Mouse (Mus musculus) heart, embryonic 10.5 days (tissue): ENCODE data around the gene Sfrp4. TPM values are rescaled to one million over a fixed set of nuclear protein-coding genes. Genes with fewer than 3 reads are reported as not detected.
"Not testable (repeated sequence)": the region's sequence is repeated elsewhere in the genome, so short reads cannot be mapped to it uniquely, and the experiment has no call there.

Source experiments
- DNase-seq: peaks from one replicate; pipeline ENCODE4 v3.0.0-alpha.2; 2017; ENCODE audit warnings: low spot score
- H3K27ac ChIP-seq: fragments of 300-500 bp; sonication (generic); 2 replicates; pipeline ENCODE4 v1.5.1; 2016; ENCODE audit warnings: mild to moderate bottlenecking
- H3K27me3 ChIP-seq: fragments of 300-500 bp; sonication (generic); 2 replicates; pipeline ENCODE4 v1.6.1; 2016; ENCODE audit warnings: mild to moderate bottlenecking; ENCODE audit not compliant: poor library complexity, insufficient read depth, severe bottlenecking
- H3K36me3 ChIP-seq: fragments of 300-500 bp; sonication (generic); 2 replicates; pipeline ENCODE4 v1.6.1; 2016; ENCODE audit warnings: mild to moderate bottlenecking, moderate library complexity
- H3K4me1 ChIP-seq: fragments of 300-500 bp; sonication (generic); 2 replicates; pipeline ENCODE4 v1.6.1; 2016; ENCODE audit warnings: mild to moderate bottlenecking
- H3K4me3 ChIP-seq: fragments of 300-500 bp; sonication (generic); 2 replicates; pipeline ENCODE4 v1.5.1; 2016; ENCODE audit warnings: mild to moderate bottlenecking, moderate library complexity
- H3K9me3 ChIP-seq: fragments of 300-500 bp; sonication (generic); 2 replicates; pipeline ENCODE4 v1.6.1; 2016; ENCODE audit warnings: mild to moderate bottlenecking, moderate library complexity
- WGBS: fragments of 180-500 bp; shearing (Covaris S2); methylation state at CpG from one replicate; pipeline ENCODE4 v1.1.7; 2016; 5-methylcytosine and 5-hydroxymethylcytosine counted together
- polyA plus RNA-seq: library from polyadenylated mRNA; unstranded; fragments of >200 nt; fragmentation: Nextera tagmentation; extraction: Ambion mirVana; gene quantifications from 2 replicates; pipeline ENCODE4 v1.2.1, GENCODE M21; 2016

Gene Sfrp4
- 0.48 and 0.58 TPM in 2 replicates for polyA plus RNA-seq

DNA sequence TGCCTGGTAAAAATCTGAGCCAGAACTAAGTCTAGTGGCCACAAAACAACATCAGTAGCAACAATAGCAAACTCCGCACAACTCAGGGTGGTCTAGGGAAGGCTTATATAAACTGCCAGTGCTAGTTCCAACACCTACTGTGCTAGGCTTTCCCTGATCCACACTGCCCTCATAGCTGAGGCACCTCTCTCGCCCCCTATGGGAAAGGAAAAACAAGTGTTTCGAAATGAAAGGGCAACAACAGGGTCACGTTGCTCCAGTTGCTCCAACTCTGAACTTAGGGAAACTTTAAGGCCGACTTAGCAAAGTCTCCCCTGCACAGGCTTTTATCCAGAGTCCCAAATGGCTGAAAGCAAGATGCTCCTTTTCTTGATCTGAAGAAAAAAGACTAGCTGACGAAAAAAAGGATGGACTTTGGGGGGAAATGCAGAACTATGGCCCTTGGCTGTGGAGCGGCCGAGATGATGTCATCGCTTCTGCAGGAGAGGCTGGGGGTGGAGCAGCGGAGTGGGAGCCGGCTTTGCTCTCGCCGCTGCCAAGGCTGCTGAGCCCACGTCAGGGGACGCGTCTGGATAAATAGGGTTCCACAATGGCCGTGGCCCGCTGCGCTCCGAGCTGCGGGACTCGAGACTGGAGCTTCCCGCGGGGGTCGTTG, at the start of gene Sfrp4:
TSS of gene Sfrp4 (plus strand) at position 532 of the 655 bp plus-strand sequence.
- WGBS: 4% methylated on average over 25 of the region's 25 CpGs
- H3K27me3 ChIP-seq: peaks cover 33% of the 10 kb centered on the region
- peak within 1 kb of the TSS; percentile 62 for H3K27ac ChIP-seq
- DNase-seq: peak; percentile 76
- H3K4me1 ChIP-seq: peaks cover 14% of the 10 kb centered on the region
- H3K9me3 ChIP-seq: no peaks in the 10 kb centered on the region
- H3K36me3 ChIP-seq: no peaks in the 10 kb centered on the region
- H3K4me3 ChIP-seq: peak within 1 kb of the TSS; percentile 67

DNA sequence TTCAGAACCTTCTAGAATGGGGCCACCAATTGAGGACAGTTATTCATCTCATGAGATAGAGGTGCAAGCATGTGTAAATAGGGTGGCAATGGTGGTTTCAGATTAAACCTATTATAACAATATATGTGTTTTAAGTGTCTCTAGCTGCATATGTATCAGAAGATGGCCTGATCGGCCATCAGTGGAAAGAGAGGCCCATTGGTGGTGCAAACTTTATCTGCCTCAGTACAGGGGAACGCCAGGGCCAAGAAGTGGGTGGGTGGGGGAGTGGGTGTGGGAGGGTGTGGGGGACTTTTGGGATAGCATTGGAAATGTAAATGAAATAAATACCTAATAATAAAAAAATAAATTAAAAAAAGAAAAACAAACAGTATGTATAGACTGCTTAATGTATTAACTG, 48.2 kb upstream of the Sfrp4 start:
- not testable (repeated sequence) for DNase-seq, H3K27me3 ChIP-seq, H3K9me3 ChIP-seq, H3K36me3 ChIP-seq, H3K4me1 ChIP-seq, H3K4me3 ChIP-seq, H3K27ac ChIP-seq
- 87% methylated on average over 2 of the region's 2 CpGs for WGBS

DNA sequence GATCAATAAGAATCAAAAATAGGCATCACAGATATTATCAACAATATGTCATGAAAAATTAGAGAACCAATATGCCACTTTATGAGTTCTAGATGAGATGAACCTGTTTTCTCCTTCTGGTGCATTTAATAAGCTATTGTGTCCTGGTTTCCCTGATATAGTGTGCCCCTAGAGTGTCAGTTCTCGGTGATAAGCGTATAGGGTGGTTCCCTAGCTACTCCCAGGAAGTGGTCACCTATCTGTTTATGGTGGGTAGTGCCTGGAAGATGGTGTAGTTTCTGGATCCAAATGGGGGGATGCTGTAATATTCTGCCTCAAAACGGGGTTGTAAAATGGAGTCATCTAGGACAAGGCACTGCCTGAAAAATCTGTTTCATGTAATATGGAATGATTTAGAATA, 47.0 kb upstream of the Sfrp4 start:
- 85% methylated on average over 3 of the region's 3 CpGs for WGBS
- no peak for DNase-seq
- Histone ChIP-seq H3K36me3 (no peaks in the 10 kb centered on the region), H3K4me3 (no peak overlapping the region), H3K27ac (no peak overlapping the region), H3K27me3 (no peaks in the 10 kb centered on the region), H3K9me3 (no peaks in the 10 kb centered on the region), H3K4me1 (no peaks in the 10 kb centered on the region)

DNA sequence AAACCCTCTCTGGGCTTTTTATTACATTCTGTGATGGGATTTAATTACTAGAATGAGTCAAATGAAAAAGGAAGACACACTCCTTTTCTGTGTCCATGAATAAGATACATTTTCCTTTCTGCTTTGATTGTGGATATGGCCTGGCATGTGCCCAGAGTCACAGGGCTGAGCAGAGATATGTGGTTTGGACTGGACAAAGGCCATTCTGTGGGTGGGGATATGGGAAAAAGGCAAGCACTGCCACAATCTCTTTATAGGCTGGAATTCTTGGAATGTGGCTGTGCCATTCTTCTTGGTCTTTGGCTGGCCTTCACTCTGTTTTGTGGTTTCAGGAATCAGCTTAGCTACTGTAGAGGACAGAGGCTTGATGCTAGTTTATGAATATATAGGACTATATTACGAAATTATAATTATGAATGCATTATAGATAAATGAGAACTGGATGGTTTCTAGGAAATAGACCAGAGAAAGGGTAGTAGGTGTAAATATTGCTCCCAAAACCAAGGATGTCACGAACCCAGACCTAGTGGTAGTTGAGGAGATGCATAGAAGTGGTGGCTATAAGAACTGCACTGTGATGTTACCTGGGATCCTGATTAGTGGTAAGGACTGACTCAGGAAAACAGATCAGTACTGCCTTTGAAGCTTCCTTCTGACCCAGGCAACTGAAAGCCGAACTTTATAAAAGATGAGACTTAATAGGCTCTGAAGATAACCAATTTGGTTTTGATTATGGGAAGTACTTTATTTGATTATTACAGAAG, 31.7 kb upstream of the Sfrp4 start:
- peaks cover 6% of the 10 kb centered on the region; the same call in 1 of the 2 replicates for H3K4me1 ChIP-seq
- H3K36me3 ChIP-seq: no peaks in the 10 kb centered on the region
- H3K27me3 ChIP-seq: no peaks in the 10 kb centered on the region
- no peak overlapping the region for H3K4me3 ChIP-seq
- DNase-seq: no peak
- 85% methylated on average over 3 of the region's 3 CpGs for WGBS
- H3K27ac ChIP-seq: no peak overlapping the region
- H3K9me3 ChIP-seq: no peaks in the 10 kb centered on the region

DNA sequence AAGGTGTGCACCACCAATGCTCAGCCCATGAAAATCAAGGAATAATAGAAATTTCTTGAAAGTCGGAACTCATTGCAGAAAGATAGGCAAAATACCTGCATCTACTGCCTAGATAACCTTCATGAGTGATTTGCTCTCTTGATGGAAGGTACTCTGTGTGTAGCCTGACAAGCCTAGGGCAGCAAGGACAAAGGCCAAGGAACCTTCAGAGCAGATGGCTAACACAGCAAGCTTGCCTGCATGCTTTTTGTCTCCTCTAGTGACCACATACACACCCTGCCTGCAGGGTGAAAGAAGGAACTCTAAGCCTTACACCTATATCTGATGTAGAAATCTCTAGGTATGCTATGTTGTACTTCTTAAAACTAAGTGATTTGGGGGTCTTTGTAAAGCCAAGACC, 27.8 kb upstream of the Sfrp4 start:
- no peak overlapping the region for H3K4me3 ChIP-seq
- H3K27ac ChIP-seq: no peak overlapping the region
- WGBS: 86% methylated on average over 1 of the region's 1 CpGs
- no peak for DNase-seq
- no peaks in the 10 kb centered on the region for H3K36me3 ChIP-seq
- peaks cover 6% of the 10 kb centered on the region; the same call in 1 of the 2 replicates for H3K4me1 ChIP-seq
- no peaks in the 10 kb centered on the region for H3K27me3 ChIP-seq
- H3K9me3 ChIP-seq: no peaks in the 10 kb centered on the region

DNA sequence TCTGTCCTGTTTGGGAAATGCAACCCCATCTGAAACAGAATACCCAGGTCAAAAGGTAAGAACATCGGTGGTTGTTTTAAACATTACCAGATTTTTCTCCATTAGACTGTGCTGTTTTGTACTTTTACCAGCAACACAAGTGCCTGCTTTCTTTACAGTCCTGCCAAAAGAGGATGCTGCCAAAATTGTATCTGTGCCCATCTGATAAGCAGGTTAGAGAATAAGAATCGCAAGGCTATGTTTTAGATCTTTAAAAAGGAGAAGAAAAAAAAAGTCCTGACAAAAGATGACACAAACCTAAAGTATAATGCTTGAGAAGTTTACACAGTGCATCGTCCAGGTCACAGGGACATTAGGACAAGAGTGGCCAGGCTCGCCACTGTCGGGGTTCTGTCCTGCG, 23.7 kb upstream of the Sfrp4 start:
- no peak for DNase-seq
- WGBS: 87% methylated on average over 6 of the region's 6 CpGs

DNA sequence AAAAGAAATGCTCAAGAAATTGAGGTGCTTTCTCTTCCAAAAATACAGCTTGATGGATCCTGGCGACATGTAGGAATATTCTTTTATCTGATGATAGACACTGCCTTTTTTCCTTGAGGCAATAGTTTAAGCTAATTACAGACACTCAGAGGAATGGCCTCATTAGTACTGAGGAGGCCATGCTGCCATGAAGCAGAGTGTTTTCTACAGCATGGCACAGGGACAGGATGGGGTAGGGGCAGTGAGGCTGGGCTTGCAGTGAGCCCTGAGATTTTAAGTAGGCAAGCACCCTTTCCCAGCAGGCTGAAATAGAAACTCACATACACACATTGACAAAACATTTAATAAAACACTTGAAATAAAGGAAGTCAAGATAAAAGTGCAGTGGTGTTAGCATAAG, 20.4 kb upstream of the Sfrp4 start:
- H3K4me1 ChIP-seq: no peaks in the 10 kb centered on the region
- no peaks in the 10 kb centered on the region for H3K9me3 ChIP-seq
- no peaks in the 10 kb centered on the region for H3K27me3 ChIP-seq
- no peaks in the 10 kb centered on the region for H3K36me3 ChIP-seq
- H3K27ac ChIP-seq: no peak overlapping the region
- WGBS: 86% methylated on average over 1 of the region's 1 CpGs
- H3K4me3 ChIP-seq: no peak overlapping the region
- DNase-seq: no peak

More for the DNA sequence above, 23.7 kb upstream of the Sfrp4 start:
- Histone ChIP-seq H3K4me3 (no peak overlapping the region), H3K4me1 (no peaks in the 10 kb centered on the region), H3K36me3 (no peaks in the 10 kb centered on the region), H3K27me3 (no peaks in the 10 kb centered on the region), H3K27ac (no peak overlapping the region), H3K9me3 (no peaks in the 10 kb centered on the region)

DNA sequence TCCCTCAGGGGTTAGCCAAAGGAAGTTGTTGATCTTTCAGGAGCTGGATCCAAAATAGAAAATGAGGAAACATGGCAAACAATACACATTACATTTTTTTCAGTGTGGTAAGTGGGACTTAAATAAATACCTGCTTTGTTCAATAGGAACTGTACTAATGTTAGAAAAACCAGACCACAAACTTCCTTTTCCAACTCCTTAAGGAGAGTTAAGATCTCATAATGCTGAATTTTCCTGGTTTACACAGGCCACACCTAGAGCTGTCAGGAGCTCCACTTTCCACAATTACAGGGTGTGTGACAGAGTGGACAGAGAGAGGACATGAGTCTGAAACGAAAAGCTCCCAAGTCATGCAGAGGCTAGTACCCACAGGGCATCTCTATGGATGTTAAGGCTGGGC, 19.2 kb upstream of the Sfrp4 start:
- no peak for DNase-seq
- Histone ChIP-seq H3K4me1 (no peaks in the 10 kb centered on the region), H3K36me3 (no peaks in the 10 kb centered on the region), H3K9me3 (no peaks in the 10 kb centered on the region), H3K4me3 (no peak overlapping the region), H3K27me3 (no peaks in the 10 kb centered on the region), H3K27ac (no peak overlapping the region)
- 63% methylated on average over 1 of the region's 1 CpGs for WGBS

DNA sequence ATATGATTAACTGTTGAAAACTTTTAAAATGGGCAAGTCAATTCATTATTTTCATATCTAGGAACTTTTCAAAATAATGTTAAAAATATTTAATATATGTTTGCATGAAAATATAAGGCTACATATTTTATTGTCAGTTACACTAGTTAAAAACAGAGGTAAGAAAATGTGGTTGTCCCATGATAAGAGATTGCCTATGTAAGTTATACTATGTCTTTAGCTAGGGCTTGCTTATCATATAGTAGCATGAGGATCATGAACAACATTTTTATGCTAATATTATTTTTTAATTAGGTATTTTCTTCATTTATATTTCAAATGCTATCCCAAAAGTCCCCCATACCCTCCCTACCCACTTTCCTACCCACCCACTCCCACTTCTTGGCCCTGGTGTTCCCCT, 18.0 kb upstream of the Sfrp4 start:
- Histone ChIP-seq H3K36me3 (no peaks in the 10 kb centered on the region), H3K27me3 (no peaks in the 10 kb centered on the region), H3K4me3 (no peak overlapping the region)

DNA sequence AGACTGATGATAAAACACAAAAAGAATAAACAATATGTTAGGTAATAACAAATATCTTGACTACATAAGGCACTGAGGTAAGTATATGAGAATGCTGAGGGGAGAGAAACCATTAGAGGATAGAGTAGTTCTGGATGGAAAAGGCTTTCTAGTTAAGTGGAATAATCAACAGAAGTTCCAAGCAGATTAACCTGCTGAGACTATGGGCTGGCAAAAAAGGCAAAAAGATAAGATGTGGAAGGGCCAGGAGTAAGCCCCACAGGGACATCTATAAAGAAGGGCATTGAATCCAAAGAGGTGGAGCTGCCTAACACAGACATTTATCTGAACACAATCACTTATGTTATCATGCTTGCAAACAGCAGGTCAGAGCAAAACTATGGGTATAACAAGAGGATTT, 14.8 kb upstream of the Sfrp4 start:
- no peak for DNase-seq
- no peaks in the 10 kb centered on the region for H3K9me3 ChIP-seq
- H3K4me3 ChIP-seq: no peak overlapping the region
- no peaks in the 10 kb centered on the region for H3K27me3 ChIP-seq
- no peak overlapping the region for H3K27ac ChIP-seq
- H3K4me1 ChIP-seq: no peaks in the 10 kb centered on the region
- no peaks in the 10 kb centered on the region for H3K36me3 ChIP-seq

More for the DNA sequence above, 18.0 kb upstream of the Sfrp4 start:
- Histone ChIP-seq H3K27ac (no peak overlapping the region), H3K9me3 (no peaks in the 10 kb centered on the region), H3K4me1 (no peaks in the 10 kb centered on the region)
- no peak for DNase-seq

DNA sequence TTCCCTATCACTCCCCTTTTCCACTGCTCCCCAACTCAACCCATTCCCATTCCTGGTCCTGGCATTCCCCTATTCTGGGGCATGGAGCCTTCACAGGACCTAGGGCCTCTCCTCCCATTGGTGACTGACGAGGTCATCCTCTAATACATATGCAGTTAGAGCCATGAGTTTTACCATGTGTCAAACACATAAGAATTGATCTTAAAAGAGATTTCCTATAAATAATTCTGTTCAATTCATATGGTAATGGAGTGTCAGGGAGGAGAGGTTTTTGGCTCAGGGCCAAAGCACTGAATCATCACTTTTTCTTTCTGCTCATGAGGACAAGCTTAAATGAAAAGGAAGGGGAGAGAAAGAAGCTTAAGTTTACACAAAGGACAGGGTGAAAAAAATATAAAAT, 10.6 kb upstream of the Sfrp4 start:
- Histone ChIP-seq H3K27ac (no peak overlapping the region), H3K9me3 (no peaks in the 10 kb centered on the region), H3K27me3 (no peaks in the 10 kb centered on the region), H3K4me3 (no peak overlapping the region), H3K4me1 (no peaks in the 10 kb centered on the region), H3K36me3 (no peaks in the 10 kb centered on the region)
- DNase-seq: no peak
- WGBS: 73% methylated on average over 1 of the region's 1 CpGs

DNA sequence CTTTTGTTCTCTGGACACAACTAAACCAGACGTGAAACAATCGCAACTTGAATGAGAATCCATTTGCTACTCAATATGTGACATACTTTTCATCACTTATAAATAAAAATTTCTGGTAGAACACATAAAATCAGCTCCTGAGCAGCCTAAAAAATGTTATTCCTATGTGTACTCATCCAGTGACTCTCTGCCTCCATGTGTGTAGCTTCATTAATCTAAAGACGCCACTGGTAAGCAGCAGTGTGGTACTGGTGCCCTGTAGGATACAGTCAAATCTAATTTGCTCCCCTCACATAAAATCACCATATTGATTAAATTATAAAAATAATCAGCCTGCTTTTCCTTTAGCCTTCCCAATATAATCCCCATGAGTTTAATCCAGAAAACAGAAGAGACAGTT, 9.9 kb upstream of the Sfrp4 start:
- no peak overlapping the region for H3K4me3 ChIP-seq
- H3K4me1 ChIP-seq: no peaks in the 10 kb centered on the region
- H3K27me3 ChIP-seq: no peaks in the 10 kb centered on the region
- 90% methylated on average over 3 of the region's 3 CpGs for WGBS
- no peaks in the 10 kb centered on the region for H3K36me3 ChIP-seq
- H3K9me3 ChIP-seq: no peaks in the 10 kb centered on the region
- H3K27ac ChIP-seq: no peak overlapping the region
- DNase-seq: no peak

DNA sequence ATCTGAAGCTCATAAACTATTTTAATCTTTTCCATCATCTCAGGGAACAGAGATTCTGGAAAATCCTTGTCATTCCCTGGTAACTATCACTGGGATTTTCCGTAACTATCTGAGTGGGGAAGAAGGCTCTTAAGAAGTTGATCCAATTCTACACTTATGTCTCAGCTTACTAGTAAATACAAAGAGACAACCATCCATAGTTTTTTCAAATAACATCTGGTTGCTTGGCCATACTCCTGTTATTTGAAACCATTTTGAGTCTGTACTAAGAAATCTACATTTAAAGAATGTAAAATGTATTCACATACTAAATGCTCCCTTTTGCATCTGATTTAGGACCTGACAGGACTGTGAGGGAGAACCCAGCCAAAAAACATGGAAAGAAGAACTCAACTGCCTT, 9.5 kb upstream of the Sfrp4 start:
- Histone ChIP-seq H3K4me1 (no peaks in the 10 kb centered on the region), H3K27me3 (no peaks in the 10 kb centered on the region), H3K27ac (no peak overlapping the region), H3K9me3 (no peaks in the 10 kb centered on the region), H3K4me3 (no peak overlapping the region), H3K36me3 (no peaks in the 10 kb centered on the region)
- no peak for DNase-seq
- 93% methylated on average over 1 of the region's 1 CpGs for WGBS
